Mouse (Mus musculus) forebrain, embryonic 16.5 days (tissue): Measurements from ENCODE around the gene P2ry2. TPM values are rescaled to one million over a fixed set of nuclear protein-coding genes. Genes with fewer than 3 reads are reported as not detected.

Experiments used
- ATAC-seq: fragments of 200-750 bp; cut with Nextera tagmentation; 2 replicates; pipeline ENCODE4 v1.8.0; 2017; ENCODE audit warnings: mild to moderate bottlenecking, moderate library complexity
- H3K27ac ChIP-seq: fragments of 300-500 bp; sonication (generic); 2 replicates; pipeline ENCODE4 v1.5.1; 2014; ENCODE audit warnings: low read length, control low read depth
- H3K27me3 ChIP-seq: fragments of 300-500 bp; sonication (generic); replicated peaks from 2 replicates; pipeline ENCODE4 v1.6.1; 2014; ENCODE audit warnings: low read length; ENCODE audit not compliant: control insufficient read depth, insufficient read depth
- H3K36me3 ChIP-seq: fragments of 300-500 bp; sonication (generic); 2 replicates; pipeline ENCODE4 v1.6.1; 2014; ENCODE audit not compliant: control insufficient read depth, insufficient read depth
- H3K4me1 ChIP-seq: fragments of 300-500 bp; sonication (generic); replicated peaks from 2 replicates; pipeline ENCODE4 v1.6.1; 2014; ENCODE audit warnings: low read length; ENCODE audit not compliant: control insufficient read depth, insufficient read depth
- H3K4me2 ChIP-seq: fragments of 300-500 bp; sonication (generic); 2 replicates; pipeline ENCODE4 v1.6.1; 2014; ENCODE audit warnings: mild to moderate bottlenecking, low read length, control low read depth
- H3K4me3 ChIP-seq: fragments of 300-500 bp; sonication (generic); replicated peaks from 2 replicates; pipeline ENCODE4 v1.5.1; 2014; ENCODE audit warnings: mild to moderate bottlenecking, low read length, control low read depth
- H3K9ac ChIP-seq: fragments of 300-500 bp; sonication (generic); replicated peaks from 2 replicates; pipeline ENCODE4 v1.6.1; 2014; ENCODE audit warnings: low read depth, low read length, control low read depth
- H3K9me3 ChIP-seq: fragments of 300-500 bp; sonication (generic); 2 replicates; pipeline ENCODE4 v1.6.1; 2016; ENCODE audit warnings: low read length; ENCODE audit not compliant: control insufficient read depth
- WGBS: fragments of 180-500 bp; shearing (Covaris S2); extraction: QIAGEN DNeasy Blood & Tissue Kit; methylation state at CpG from one replicate; pipeline ENCODE4 v1.1.7; 2014; 5-methylcytosine and 5-hydroxymethylcytosine counted together
- polyA plus RNA-seq: library from polyadenylated mRNA; unstranded; fragments of >200 nt; fragmentation: Nextera tagmentation; extraction: Ambion mirVana; gene quantifications from 2 replicates; pipeline ENCODE4 v1.2.1, GENCODE M21; 2015

Gene P2ry2
- polyA plus RNA-seq, 1 experiment from 2014 or later: not detected

GRCm38 (mm10) chr7:100974135-100974903 is 38.3 kb downstream of the P2ry2 start, which contains the start of gene P2ry6:
Gene P2ry6 (minus strand): TSS chr7:100974649.
- Histone ChIP-seq H3K4me3 (peak within 1 kb of the TSS; percentile 39), H3K27me3 (peaks cover 13% of the 10 kb centered on the region), H3K27ac (no peak within 1 kb of the TSS), H3K4me1 (peaks cover 8% of the 10 kb centered on the region), H3K36me3 (no peaks in the 10 kb centered on the region), H3K4me2 (peak within 1 kb of the TSS; percentile 65), H3K9ac (peak within 1 kb of the TSS; percentile 51), H3K9me3 (no peaks in the 10 kb centered on the region)
- ATAC-seq: peak; percentile 66
- WGBS: 3% methylated on average over 36 of the region's 36 CpGs

- WGBS: 38% methylated on average over 3 of the region's 3 CpGs
- H3K27ac ChIP-seq: no peak overlapping the region
- H3K4me2 ChIP-seq: no peak overlapping the region
- peaks cover 8% of the 10 kb centered on the region for H3K4me1 ChIP-seq
- no peaks in the 10 kb centered on the region for H3K9me3 ChIP-seq
- ATAC-seq: no peak
- H3K4me3 ChIP-seq: no peak overlapping the region
- no peaks in the 10 kb centered on the region for H3K36me3 ChIP-seq
- H3K9ac ChIP-seq: no peak overlapping the region
- peaks cover 13% of the 10 kb centered on the region for H3K27me3 ChIP-seq
Observed at GRCm38 (mm10) chr7:100972875-100973274, 39.8 kb downstream of the P2ry2 start.

- no peaks in the 10 kb centered on the region for H3K36me3 ChIP-seq
- H3K9ac ChIP-seq: no peak overlapping the region
- H3K27me3 ChIP-seq: peaks cover 9% of the 10 kb centered on the region
- H3K4me2 ChIP-seq: no peak overlapping the region
- no peak overlapping the region for H3K4me3 ChIP-seq
- ATAC-seq: no peak
- peaks cover under 1% of the 10 kb centered on the region for H3K4me1 ChIP-seq
- 81% methylated on average over 10 of the region's 10 CpGs for WGBS
- no peak overlapping the region for H3K27ac ChIP-seq
- no peaks in the 10 kb centered on the region for H3K9me3 ChIP-seq
Observed at GRCm38 (mm10) chr7:100968874-100969659, 43.6 kb downstream of the P2ry2 start.

GRCm38 (mm10) chr7:100968376-100968775 is 44.3 kb downstream of the P2ry2 start:
- H3K4me1 ChIP-seq: no peaks in the 10 kb centered on the region
- ATAC-seq: no peak
- no peaks in the 10 kb centered on the region for H3K9me3 ChIP-seq
- H3K9ac ChIP-seq: no peak overlapping the region
- H3K36me3 ChIP-seq: no peaks in the 10 kb centered on the region
- no peak overlapping the region for H3K4me2 ChIP-seq
- H3K27me3 ChIP-seq: peaks cover 2% of the 10 kb centered on the region
- H3K4me3 ChIP-seq: no peak overlapping the region
- H3K27ac ChIP-seq: no peak overlapping the region
- 83% methylated on average over 6 of the region's 6 CpGs for WGBS

GRCm38 (mm10) chr7:100967850-100968249 is 44.8 kb downstream of the P2ry2 start:
- Histone ChIP-seq H3K27ac (no peak overlapping the region), H3K27me3 (no peaks in the 10 kb centered on the region), H3K4me1 (no peaks in the 10 kb centered on the region), H3K4me2 (no peak overlapping the region), H3K4me3 (no peak overlapping the region), H3K36me3 (no peaks in the 10 kb centered on the region), H3K9me3 (no peaks in the 10 kb centered on the region), H3K9ac (no peak overlapping the region)
- WGBS: 78% methylated on average over 9 of the region's 9 CpGs
- no peak for ATAC-seq

GRCm38 (mm10) chr7:100966014-100966413 is 46.7 kb downstream of the P2ry2 start:
- H3K9ac ChIP-seq: no peak overlapping the region
- H3K27ac ChIP-seq: no peak overlapping the region
- H3K9me3 ChIP-seq: no peaks in the 10 kb centered on the region
- H3K36me3 ChIP-seq: no peaks in the 10 kb centered on the region
- WGBS: 77% methylated on average over 7 of the region's 7 CpGs
- no peak overlapping the region for H3K4me3 ChIP-seq
- no peak for ATAC-seq
- H3K4me1 ChIP-seq: no peaks in the 10 kb centered on the region
- H3K27me3 ChIP-seq: no peaks in the 10 kb centered on the region
- H3K4me2 ChIP-seq: no peak overlapping the region

GRCm38 (mm10) chr7:100965079-100965478 is 47.6 kb downstream of the P2ry2 start:
- H3K9me3 ChIP-seq: no peaks in the 10 kb centered on the region
- no peaks in the 10 kb centered on the region for H3K36me3 ChIP-seq
- no peak overlapping the region for H3K4me3 ChIP-seq
- no peaks in the 10 kb centered on the region for H3K4me1 ChIP-seq
- no peak overlapping the region for H3K27ac ChIP-seq
- no peak overlapping the region for H3K9ac ChIP-seq
- H3K4me2 ChIP-seq: no peak overlapping the region
- WGBS: 20% methylated on average over 4 of the region's 4 CpGs
- ATAC-seq: 0 out of 2 replicates have a peak, but pooled peaks have one; percentile 33
- no peaks in the 10 kb centered on the region for H3K27me3 ChIP-seq

GRCm38 (mm10) chr7:100964242-100964641 is 48.4 kb downstream of the P2ry2 start:
- Histone ChIP-seq H3K27me3 (no peaks in the 10 kb centered on the region), H3K27ac (no peak overlapping the region), H3K4me2 (no peak overlapping the region), H3K9me3 (no peaks in the 10 kb centered on the region), H3K4me1 (no peaks in the 10 kb centered on the region), H3K9ac (no peak overlapping the region), H3K36me3 (no peaks in the 10 kb centered on the region), H3K4me3 (no peak overlapping the region)
- ATAC-seq: no peak
- WGBS: 69% methylated on average over 6 of the region's 6 CpGs

GRCm38 (mm10) chr7:100963381-100963780 is 49.3 kb downstream of the P2ry2 start:
- no peak for ATAC-seq
- Histone ChIP-seq H3K27me3 (no peaks in the 10 kb centered on the region), H3K27ac (no peak overlapping the region), H3K9ac (no peak overlapping the region), H3K4me2 (no peak overlapping the region), H3K36me3 (no peaks in the 10 kb centered on the region), H3K9me3 (no peaks in the 10 kb centered on the region), H3K4me3 (no peak overlapping the region), H3K4me1 (no peaks in the 10 kb centered on the region)
- 59% methylated on average over 8 of the region's 8 CpGs for WGBS
